In genomic region chr6:134041916-134042315, GRCm38 (mm10) we compare ENCODE assay signal across 16 mouse cellular contexts. TPM values are rescaled to one million over a fixed set of nuclear protein-coding genes. Genes with fewer than 3 reads are reported as not detected.
DNase-seq lines count a peak whose midpoint lies in the region; ATAC-seq and TF ChIP-seq lines count a peak whose summit lies in the region.
"Had no signal": no experiment of that assay in that cellular context is flagged by ENCODE, and none has a peak within 500 bp of the region (broad histone marks: within the 10 kb centered on the region; RNA-seq: fewer than 3 reads in every experiment).

No protein-coding gene starts in this region.

- no peaks in the 10 kb centered on the region for H3K27me3 ChIP-seq in heart, embryonic 13.5 days (replicated peaks)
- no peaks in the 10 kb centered on the region for H3K27me3 ChIP-seq in lung, embryonic 16.5 days (ENCODE audit: control insufficient read depth, insufficient read depth, low read depth, low read length)
- no peaks in the 10 kb centered on the region for H3K27me3 ChIP-seq in heart, postnatal 0 days (ENCODE audit: control insufficient read depth, insufficient read depth, low read length)
- H3K27me3 ChIP-seq: embryonic facial prominence, embryonic 12.5 days; hindbrain, embryonic 15.5 days had no signal

- no peak for DNase-seq in heart, postnatal 4 days
- no peak for DNase-seq in lung, postnatal 10 days
- no peak for DNase-seq in heart, postnatal 0 days (ENCODE audit: low spot score)
- peak; percentile 65 for DNase-seq in retina, embryonic 14.5 days (ENCODE audit: low spot score)
- no peak for DNase-seq in left cerebral cortex, postnatal 4 days
- DNase-seq: adrenal gland, postnatal 25 days; cerebellum, adult 18-20 months; kidney, postnatal 4 days; lung, embryonic 14.5 days; right cerebral cortex, adult 18-20 months; thymus, postnatal 14 days had no signal

- no peak for TF ChIP-seq EP300 in heart, postnatal 0 days (IDR thresholded peaks at IDR 0.05; ENCODE audit: low read depth)

- H3K4me2 ChIP-seq in heart, embryonic 13.5 days: peak overlapping the region; percentile 43
- 0 out of 2 replicates have a peak overlapping the region, but pooled peaks have one; percentile 6 for H3K4me2 ChIP-seq in lung, embryonic 16.5 days (ENCODE audit: low read depth, low read length)
- peak overlapping the region; percentile 15; the same call in 1 of the 2 replicates for H3K4me2 ChIP-seq in heart, postnatal 0 days (ENCODE audit: low read depth, low read length)
- H3K4me2 ChIP-seq: embryonic facial prominence, embryonic 12.5 days; hindbrain, embryonic 15.5 days; lung, embryonic 14.5 days had no signal

- H3K9ac ChIP-seq in heart, embryonic 13.5 days: peak overlapping the region; percentile 66
- H3K9ac ChIP-seq in lung, embryonic 16.5 days (ENCODE audit: low read length): no peak overlapping the region
- H3K9ac ChIP-seq in heart, postnatal 0 days (replicated peaks; ENCODE audit: low read depth, low read length): no peak overlapping the region
- H3K9ac ChIP-seq: embryonic facial prominence, embryonic 12.5 days; hindbrain, embryonic 15.5 days; lung, embryonic 14.5 days had no signal

- intact Hi-C loops in left cerebral cortex, postnatal 4 days (cut with DNase I): no loop called here

- TF ChIP-seq CTCF in heart, postnatal 0 days (IDR thresholded peaks at IDR 0.05; ENCODE audit: low read depth): no peak; the same call in 1 of the 2 replicates

- H3K9me3 ChIP-seq in heart, embryonic 13.5 days: no peaks in the 10 kb centered on the region
- no peaks in the 10 kb centered on the region for H3K9me3 ChIP-seq in lung, embryonic 16.5 days (ENCODE audit: control insufficient read depth, low read length)
- no peaks in the 10 kb centered on the region for H3K9me3 ChIP-seq in heart, postnatal 0 days (replicated peaks; ENCODE audit: control insufficient read depth, low read length)
- H3K9me3 ChIP-seq: embryonic facial prominence, embryonic 12.5 days; hindbrain, embryonic 15.5 days had no signal

- 16% methylated on average over 12 of the region's 12 CpGs for WGBS in heart, embryonic 13.5 days
- 41% methylated on average over 12 of the region's 12 CpGs for WGBS in lung, embryonic 16.5 days
- 16% methylated on average over 12 of the region's 12 CpGs for WGBS in heart, postnatal 0 days

- ATAC-seq in heart, embryonic 13.5 days (ENCODE audit: extremely low read depth, insufficient number of reproducible peaks, low FRiP score, low TSS enrichment): no peak
- ATAC-seq in lung, embryonic 16.5 days (ENCODE audit: low read depth): no peak; the same call in 1 of the 2 replicates
- ATAC-seq in heart, postnatal 0 days (ENCODE audit: insufficient read depth, low read depth): peak; percentile 32; the same call in 1 of the 2 replicates

- no peak overlapping the region for H3K4me3 ChIP-seq in heart, embryonic 13.5 days
- no peak overlapping the region for H3K4me3 ChIP-seq in lung, embryonic 16.5 days (ENCODE audit: low read length)
- no peak overlapping the region for H3K4me3 ChIP-seq in heart, postnatal 0 days (ENCODE audit: low read depth, low read length)
- H3K4me3 ChIP-seq: embryonic facial prominence, embryonic 12.5 days; hindbrain, embryonic 15.5 days; myocyte had no signal

- no peaks in the 10 kb centered on the region for H3K36me3 ChIP-seq in heart, embryonic 13.5 days
- no peaks in the 10 kb centered on the region for H3K36me3 ChIP-seq in lung, embryonic 16.5 days (ENCODE audit: control insufficient read depth, insufficient read depth, low read length)
- no peaks in the 10 kb centered on the region for H3K36me3 ChIP-seq in heart, postnatal 0 days (replicated peaks; ENCODE audit: control insufficient read depth, insufficient read depth, low read length)
- H3K36me3 ChIP-seq: embryonic facial prominence, embryonic 12.5 days; hindbrain, embryonic 15.5 days had no signal

- H3K4me1 ChIP-seq in heart, embryonic 13.5 days: peaks cover 98% of the 10 kb centered on the region
- peaks cover 50% of the 10 kb centered on the region for H3K4me1 ChIP-seq in lung, embryonic 16.5 days (replicated peaks; ENCODE audit: control insufficient read depth, insufficient read depth, low read length)
- peaks cover 86% of the 10 kb centered on the region for H3K4me1 ChIP-seq in heart, postnatal 0 days (ENCODE audit: control insufficient read depth, insufficient read depth)

- peak overlapping the region; percentile 39; the same call in 1 of the 2 replicates for H3K27ac ChIP-seq in heart, embryonic 13.5 days (replicated peaks)
- H3K27ac ChIP-seq in lung, embryonic 16.5 days (ENCODE audit: low read length): no peak overlapping the region
- peak overlapping the region; percentile 8; the same call in 1 of the 2 replicates for H3K27ac ChIP-seq in heart, postnatal 0 days (ENCODE audit: low read depth)
- H3K27ac ChIP-seq: embryonic facial prominence, embryonic 12.5 days; hindbrain, embryonic 15.5 days had no signal

RNA-seq across cellular contexts. Expression of gene Etv6, which starts 6.4 kb away (rescaled TPM):
- polyA plus RNA-seq in heart, embryonic 13.5 days (2015; fragmentation: Nextera tagmentation; extraction: Ambion mirVana): 12.5 and 12.8 TPM in 2 replicates
- 10 to 100 TPM; 28.9 to 32.0 TPM for total RNA-seq in heart, postnatal 4 days (2021)
- 12.6 and 14.0 TPM in 2 replicates for polyA plus RNA-seq in lung, embryonic 16.5 days (2015; fragmentation: Nextera tagmentation; extraction: Ambion mirVana)
- 12.4 and 30.3 TPM in 2 replicates for total RNA-seq in heart, postnatal 0 days (2014; rRNA removed; ENCODE audit: low replicate concordance)
- polyA plus RNA-seq in heart, postnatal 0 days (2015; fragmentation: Nextera tagmentation; extraction: Ambion mirVana): 5.5 and 6.1 TPM in 2 replicates
- 10 to 100 TPM; 18.8 to 27.2 TPM for total RNA-seq in left cerebral cortex, postnatal 4 days (2021)
